Mouse (Mus musculus): Measurements from ENCODE around the gene Agtrap.

Gene Agtrap

DNA sequence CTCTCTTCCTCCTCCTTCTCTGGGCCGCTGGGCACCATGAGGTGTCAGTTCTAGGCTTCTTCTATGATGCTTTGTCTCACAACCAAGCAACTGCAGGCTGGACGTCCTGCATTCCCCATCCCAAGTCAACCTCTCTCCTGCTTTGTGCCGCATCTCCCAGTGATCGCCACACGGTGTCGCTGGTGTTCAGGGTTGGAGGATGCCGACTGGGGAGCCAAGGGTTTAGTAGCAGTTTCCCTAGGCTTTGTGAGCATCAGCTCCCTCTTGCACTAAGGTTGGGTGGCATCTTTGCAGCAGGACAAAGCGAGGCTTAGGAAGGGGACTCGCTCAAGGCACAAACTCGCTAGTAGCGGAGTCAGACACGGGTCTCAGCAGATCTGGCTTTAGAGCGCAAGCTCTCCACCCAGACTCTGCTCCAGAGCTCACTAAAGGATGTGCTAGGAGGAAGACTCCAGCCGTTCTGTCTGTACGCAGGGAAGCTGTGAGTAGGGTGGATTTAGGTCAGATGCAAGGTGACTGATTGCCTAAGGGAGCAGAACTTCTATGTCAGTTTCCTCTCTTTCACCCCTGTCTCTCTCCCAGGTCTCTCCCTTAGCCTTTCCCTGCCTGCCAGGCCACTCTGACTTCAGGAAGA is 27.0 kb upstream of the Agtrap start:
- Histone ChIP-seq H3K4me3 (replicated peaks; ENCODE audit: low read length) (peak overlapping the region; percentile 46), H3K27me3 (ENCODE audit: insufficient read depth, low read length) (no peaks in the 10 kb centered on the region; the same call in 1 of the 2 replicates), H3K4me1 (replicated peaks; ENCODE audit: low read depth, low read length) (peaks cover 34% of the 10 kb centered on the region)

DNA sequence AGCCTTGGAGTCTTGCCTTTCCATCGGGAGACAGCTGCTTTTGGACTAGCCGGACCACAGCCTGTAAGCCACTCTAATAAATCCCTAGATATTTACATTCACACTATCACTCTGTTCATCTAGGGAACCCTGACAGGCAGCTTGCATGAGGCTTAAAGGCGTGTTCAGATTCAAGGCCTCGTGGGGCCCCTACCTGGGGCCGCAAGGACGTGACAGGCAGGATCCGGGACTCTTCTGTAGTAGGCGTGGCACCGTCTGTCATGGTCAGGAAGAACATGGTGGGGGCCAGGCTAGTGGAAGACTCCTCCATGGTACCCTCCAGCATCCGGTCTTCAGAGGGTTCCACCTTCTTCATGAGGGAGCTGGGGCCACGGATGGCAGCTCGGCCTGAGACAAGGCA is 24.7 kb upstream of the Agtrap start:
- Histone ChIP-seq H3K9me3 (ENCODE audit: low read length) (peaks cover 6% of the 10 kb centered on the region; the same call in 1 of the 2 replicates), H3K4me1 (replicated peaks; ENCODE audit: low read depth, low read length) (peaks cover 47% of the 10 kb centered on the region), H3K4me3 (replicated peaks; ENCODE audit: low read length) (no peak overlapping the region), H3K27me3 (ENCODE audit: insufficient read depth, low read length) (peaks cover 14% of the 10 kb centered on the region), H3K36me3 (ENCODE audit: insufficient read depth, low read length) (no peaks in the 10 kb centered on the region)
- TF ChIP-seq CTCF (conservative IDR thresholded peaks at IDR 0.05; ENCODE audit: low read length) (no peak), POU5F1 (IDR thresholded peaks at IDR 0.05; ENCODE audit: borderline replicate concordance, low read length) (no peak), NANOG (IDR thresholded peaks at IDR 0.05; ENCODE audit: borderline replicate concordance, low read length) (no peak)

More for the DNA sequence above, 27.0 kb upstream of the Agtrap start:
- H3K9me3 ChIP-seq (ENCODE audit: low read length): peaks cover 6% of the 10 kb centered on the region; the same call in 1 of the 2 replicates
- TF ChIP-seq CTCF (conservative IDR thresholded peaks at IDR 0.05; ENCODE audit: low read length) (peak; percentile 90), NANOG (IDR thresholded peaks at IDR 0.05; ENCODE audit: borderline replicate concordance, low read length) (no peak), POU5F1 (IDR thresholded peaks at IDR 0.05; ENCODE audit: borderline replicate concordance, low read length) (no peak)
- H3K36me3 ChIP-seq (ENCODE audit: insufficient read depth, low read length): no peaks in the 10 kb centered on the region

DNA sequence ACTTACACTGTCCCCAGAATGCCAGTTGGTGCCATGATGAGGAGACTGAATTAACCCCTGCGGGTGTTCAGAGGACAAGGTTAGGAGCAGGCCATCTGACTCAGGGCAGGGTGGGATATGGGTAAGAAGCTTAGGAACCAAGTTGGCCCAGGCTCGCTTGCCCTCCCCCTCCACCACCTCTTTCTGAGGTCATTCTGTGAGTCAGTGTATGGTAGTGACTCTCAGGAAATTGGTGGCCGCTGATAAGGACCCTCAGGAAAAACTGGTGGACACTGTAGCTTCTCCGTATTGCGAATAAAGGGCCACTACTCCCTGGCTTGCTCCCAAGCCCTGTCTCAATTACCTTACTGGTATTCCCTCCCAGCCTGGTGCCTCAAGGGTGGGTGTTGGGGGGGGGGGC is 21.4 kb upstream of the Agtrap start:
- TF ChIP-seq NANOG (IDR thresholded peaks at IDR 0.05; ENCODE audit: borderline replicate concordance, low read length) (no peak), CTCF (conservative IDR thresholded peaks at IDR 0.05; ENCODE audit: low read length) (no peak), POU5F1 (IDR thresholded peaks at IDR 0.05; ENCODE audit: borderline replicate concordance, low read length) (no peak)
- H3K9me3 ChIP-seq (ENCODE audit: low read length): no peaks in the 10 kb centered on the region
- H3K4me3 ChIP-seq (replicated peaks; ENCODE audit: low read length): no peak overlapping the region
- peaks cover 24% of the 10 kb centered on the region for H3K27me3 ChIP-seq (ENCODE audit: insufficient read depth, low read length)
- no peaks in the 10 kb centered on the region for H3K36me3 ChIP-seq (ENCODE audit: insufficient read depth, low read length)
- H3K4me1 ChIP-seq (replicated peaks; ENCODE audit: low read depth, low read length): peaks cover 45% of the 10 kb centered on the region

DNA sequence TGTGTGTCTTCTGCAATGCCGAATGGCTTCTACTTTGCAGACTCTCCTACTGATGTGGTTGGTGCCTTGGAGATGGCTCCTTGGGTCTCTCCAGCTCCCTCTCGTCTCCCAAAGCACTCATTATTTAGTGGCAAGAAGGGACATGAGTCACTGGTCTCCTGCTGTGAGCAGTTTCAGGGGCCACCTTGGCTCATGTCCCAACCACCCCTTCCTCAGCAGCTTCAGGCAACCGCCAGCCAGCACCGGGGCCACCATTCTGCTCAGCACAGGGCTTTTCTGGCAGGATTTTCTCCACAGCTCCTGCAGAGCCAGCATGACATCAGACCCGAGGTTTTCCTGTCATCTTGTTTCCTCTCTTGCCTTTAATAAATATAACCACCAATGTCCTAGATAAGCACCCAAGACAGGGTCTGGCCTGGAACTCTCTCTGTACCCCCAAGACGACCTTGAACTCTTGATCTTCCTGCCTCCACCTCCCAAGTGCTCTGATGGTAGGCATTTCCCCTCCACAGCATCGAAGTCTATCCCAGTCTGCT is 20.8 kb upstream of the Agtrap start:
- no peak for TF ChIP-seq NANOG (IDR thresholded peaks at IDR 0.05; ENCODE audit: borderline replicate concordance, low read length)
- TF ChIP-seq CTCF (conservative IDR thresholded peaks at IDR 0.05; ENCODE audit: low read length): no peak
- TF ChIP-seq POU5F1 (IDR thresholded peaks at IDR 0.05; ENCODE audit: borderline replicate concordance, low read length): no peak
- no peaks in the 10 kb centered on the region for H3K36me3 ChIP-seq (ENCODE audit: insufficient read depth, low read length)
- H3K4me3 ChIP-seq (replicated peaks; ENCODE audit: low read length): peak overlapping the region; percentile 61; the same call in 1 of the 2 replicates
- peaks cover 45% of the 10 kb centered on the region for H3K4me1 ChIP-seq (replicated peaks; ENCODE audit: low read depth, low read length)
- H3K27me3 ChIP-seq (ENCODE audit: insufficient read depth, low read length): peaks cover 24% of the 10 kb centered on the region
- H3K9me3 ChIP-seq (ENCODE audit: low read length): no peaks in the 10 kb centered on the region

DNA sequence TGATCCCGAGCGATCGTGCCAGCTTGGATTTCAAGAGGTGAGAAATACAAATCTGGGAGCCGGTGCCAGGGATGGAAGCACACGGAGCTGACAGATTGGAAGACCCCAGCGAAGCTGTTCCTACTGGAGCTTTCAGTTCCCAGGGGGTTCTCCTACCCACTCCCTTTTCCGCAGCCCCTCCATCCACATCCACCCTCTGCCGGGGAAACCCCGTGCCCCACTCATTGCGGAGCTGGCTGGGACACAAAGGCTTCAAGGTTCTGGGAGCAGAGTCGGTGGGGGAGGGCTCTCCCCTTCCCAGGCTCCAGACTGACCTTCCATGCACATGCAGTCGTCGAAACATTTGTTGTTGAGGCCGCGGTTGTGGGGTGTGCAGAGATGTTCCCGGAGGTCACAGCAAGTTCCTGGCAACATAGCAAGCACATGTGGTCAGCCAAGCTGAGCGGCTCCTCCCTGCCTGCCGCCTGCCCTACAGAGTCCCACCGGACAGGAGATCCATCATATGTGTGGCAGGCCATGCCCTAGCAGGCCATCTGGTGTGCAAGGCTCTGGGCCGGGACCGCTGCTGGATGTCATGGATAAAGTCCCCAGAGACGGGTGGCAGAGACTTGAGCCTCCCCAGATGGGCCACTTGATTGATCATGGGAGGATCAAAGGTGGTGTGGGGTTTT is 19.9 kb upstream of the Agtrap start:
- TF ChIP-seq NANOG (IDR thresholded peaks at IDR 0.05; ENCODE audit: borderline replicate concordance, low read length) (no peak), POU5F1 (IDR thresholded peaks at IDR 0.05; ENCODE audit: borderline replicate concordance, low read length) (no peak), CTCF (conservative IDR thresholded peaks at IDR 0.05; ENCODE audit: low read length) (no peak)

DNA sequence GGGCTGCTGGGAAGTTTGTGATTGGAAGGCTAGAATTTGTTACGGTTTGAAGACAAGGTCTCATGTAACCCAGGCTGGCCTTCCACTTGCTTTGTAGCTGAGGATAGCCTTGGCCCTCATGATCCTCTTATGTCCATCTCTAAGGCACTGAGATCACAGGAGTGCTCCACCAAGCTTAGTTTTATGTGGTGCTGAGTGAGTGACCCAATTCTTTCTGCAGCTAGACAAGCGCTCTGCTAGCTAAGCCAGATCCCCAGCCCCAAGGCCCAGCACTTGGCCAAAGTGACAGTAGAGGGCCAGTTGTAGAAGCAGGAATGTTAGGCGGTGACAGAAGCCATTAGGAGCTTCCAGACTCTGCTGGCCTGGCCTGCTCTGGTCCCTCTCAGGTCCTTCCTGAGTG is 16.3 kb upstream of the Agtrap start:
- peaks cover 65% of the 10 kb centered on the region for H3K4me1 ChIP-seq (replicated peaks; ENCODE audit: low read depth, low read length)
- no peaks in the 10 kb centered on the region for H3K36me3 ChIP-seq (ENCODE audit: insufficient read depth, low read length)
- H3K9me3 ChIP-seq (ENCODE audit: low read length): no peaks in the 10 kb centered on the region
- TF ChIP-seq CTCF (conservative IDR thresholded peaks at IDR 0.05; ENCODE audit: low read length): no peak
- no peak for TF ChIP-seq POU5F1 (IDR thresholded peaks at IDR 0.05; ENCODE audit: borderline replicate concordance, low read length)
- TF ChIP-seq NANOG (IDR thresholded peaks at IDR 0.05; ENCODE audit: borderline replicate concordance, low read length): no peak
- H3K27me3 ChIP-seq (ENCODE audit: insufficient read depth, low read length): peaks cover 23% of the 10 kb centered on the region
- no peak overlapping the region for H3K4me3 ChIP-seq (replicated peaks; ENCODE audit: low read length)

More for the DNA sequence above, 19.9 kb upstream of the Agtrap start:
- Histone ChIP-seq H3K9me3 (ENCODE audit: low read length) (no peaks in the 10 kb centered on the region), H3K4me3 (replicated peaks; ENCODE audit: low read length) (peak overlapping the region; percentile 61), H3K36me3 (ENCODE audit: insufficient read depth, low read length) (no peaks in the 10 kb centered on the region), H3K27me3 (ENCODE audit: insufficient read depth, low read length) (peaks cover 24% of the 10 kb centered on the region), H3K4me1 (replicated peaks; ENCODE audit: low read depth, low read length) (peaks cover 41% of the 10 kb centered on the region)

DNA sequence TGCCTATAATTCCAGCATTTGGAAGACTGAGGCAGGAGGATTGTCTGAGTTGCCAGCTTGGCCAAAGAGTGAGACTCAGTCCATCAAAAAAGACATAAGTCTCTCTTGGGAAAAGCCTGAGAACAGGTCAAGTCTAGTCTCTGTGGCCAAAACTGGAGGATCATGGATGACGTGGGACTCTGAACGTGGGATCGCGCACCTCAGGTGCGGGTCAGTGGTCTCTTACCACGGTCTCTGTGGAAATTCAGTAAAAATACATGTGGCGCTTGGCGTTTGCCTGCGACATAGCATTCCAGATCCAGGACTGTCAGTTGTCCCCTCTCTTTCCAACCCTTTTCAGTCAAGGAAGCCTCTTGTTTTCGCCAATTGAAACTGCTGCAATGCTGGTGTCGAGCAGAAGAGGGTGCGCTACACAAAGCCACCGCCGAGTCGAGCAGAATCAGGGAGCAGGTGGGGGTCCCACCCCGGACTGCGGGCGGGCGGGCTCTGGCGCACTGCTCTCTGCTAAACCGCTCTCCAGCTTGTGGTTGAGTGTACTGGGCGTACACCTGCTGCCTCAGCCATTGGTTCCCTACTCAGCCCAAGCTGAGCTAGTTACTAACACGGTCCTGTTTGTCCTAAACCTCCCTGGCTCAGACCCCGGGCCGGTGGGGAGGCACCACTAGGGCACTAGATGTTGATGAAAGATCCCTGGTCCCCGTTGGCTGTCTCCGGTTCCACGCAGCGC is 14.1 kb upstream of the Agtrap start:
- no peaks in the 10 kb centered on the region for H3K9me3 ChIP-seq (ENCODE audit: low read length)
- peaks cover 58% of the 10 kb centered on the region for H3K4me1 ChIP-seq (replicated peaks; ENCODE audit: low read depth, low read length)
- no peaks in the 10 kb centered on the region for H3K36me3 ChIP-seq (ENCODE audit: insufficient read depth, low read length)
- H3K4me3 ChIP-seq (replicated peaks; ENCODE audit: low read length): peak overlapping the region; percentile 62
- H3K27me3 ChIP-seq (ENCODE audit: insufficient read depth, low read length): peaks cover 5% of the 10 kb centered on the region
- TF ChIP-seq CTCF (conservative IDR thresholded peaks at IDR 0.05; ENCODE audit: low read length) (peak; percentile 48), POU5F1 (IDR thresholded peaks at IDR 0.05; ENCODE audit: borderline replicate concordance, low read length) (no peak)

DNA sequence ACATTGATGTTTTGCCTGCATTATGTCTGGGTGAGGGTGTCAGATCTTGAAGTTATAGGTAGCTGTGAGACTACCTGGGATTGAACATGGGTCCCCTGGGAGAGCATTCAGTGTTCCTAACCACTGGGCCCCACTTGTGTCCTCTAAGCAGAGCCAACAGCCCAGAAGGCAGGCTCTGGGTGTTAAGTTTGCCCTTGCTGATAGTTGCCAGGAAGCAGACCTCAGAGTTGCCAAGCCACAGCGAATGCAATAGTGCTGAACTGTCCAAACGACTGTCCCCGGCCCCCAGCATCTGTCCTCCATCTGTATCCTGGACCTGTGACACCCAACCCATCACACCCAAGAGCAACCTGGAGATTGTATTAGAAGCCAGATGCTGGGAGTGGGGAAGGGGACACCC is 10.8 kb upstream of the Agtrap start:
- Histone ChIP-seq H3K4me1 (replicated peaks; ENCODE audit: low read depth, low read length) (peaks cover 75% of the 10 kb centered on the region), H3K9me3 (ENCODE audit: low read length) (no peaks in the 10 kb centered on the region), H3K27me3 (ENCODE audit: insufficient read depth, low read length) (no peaks in the 10 kb centered on the region), H3K36me3 (ENCODE audit: insufficient read depth, low read length) (no peaks in the 10 kb centered on the region), H3K4me3 (replicated peaks; ENCODE audit: low read length) (no peak overlapping the region)
- TF ChIP-seq POU5F1 (IDR thresholded peaks at IDR 0.05; ENCODE audit: borderline replicate concordance, low read length): no peak
- no peak for TF ChIP-seq CTCF (conservative IDR thresholded peaks at IDR 0.05; ENCODE audit: low read length)
- no peak for TF ChIP-seq NANOG (IDR thresholded peaks at IDR 0.05; ENCODE audit: borderline replicate concordance, low read length)

Measured in E14TG2a.4 (cell line).